Mouse (Mus musculus) liver, postnatal 0 days (tissue): Measurements from ENCODE around the gene Rpgrip1l.

Source experiments
- CTCF ChIP-seq: sonication (generic); IDR thresholded peaks from 2 replicates; pipeline ENCODE4 v1.5.1; 2016; ENCODE audit warnings: antibody characterized with exemption, low read depth
- EP300 ChIP-seq: IDR thresholded peaks from 2 replicates; pipeline ENCODE4 v1.6.1; 2016; ENCODE audit warnings: antibody characterized with exemption, low read depth, mild to moderate bottlenecking

- TF ChIP-seq CTCF (no peak), EP300 (no peak)
These were observed 30.4 kb downstream of the Rpgrip1l start for GRCm38 (mm10) chr8:91282655-91283054.
